Mouse (Mus musculus) testis, adult 2 months (tissue): ENCODE data around the gene Rgs11.

Experiments
- CTCF ChIP-seq: fragments of 200-500 bp; IDR thresholded peaks from 2 replicates; pipeline ENCODE4 v1.5.1; 2012; ENCODE audit warnings: low read depth, mild to moderate bottlenecking, inconsistent platforms, low read length, moderate library complexity; ENCODE audit not compliant: control insufficient read depth, insufficient read depth, insufficient replicate concordance
- POLR2A ChIP-seq: fragments of 200-500 bp; IDR thresholded peaks from 2 replicates; pipeline ENCODE4 v1.6.1; 2012; ENCODE audit warnings: low read depth, mild to moderate bottlenecking, inconsistent platforms, low read length, moderate library complexity; ENCODE audit not compliant: control insufficient read depth

DNA sequence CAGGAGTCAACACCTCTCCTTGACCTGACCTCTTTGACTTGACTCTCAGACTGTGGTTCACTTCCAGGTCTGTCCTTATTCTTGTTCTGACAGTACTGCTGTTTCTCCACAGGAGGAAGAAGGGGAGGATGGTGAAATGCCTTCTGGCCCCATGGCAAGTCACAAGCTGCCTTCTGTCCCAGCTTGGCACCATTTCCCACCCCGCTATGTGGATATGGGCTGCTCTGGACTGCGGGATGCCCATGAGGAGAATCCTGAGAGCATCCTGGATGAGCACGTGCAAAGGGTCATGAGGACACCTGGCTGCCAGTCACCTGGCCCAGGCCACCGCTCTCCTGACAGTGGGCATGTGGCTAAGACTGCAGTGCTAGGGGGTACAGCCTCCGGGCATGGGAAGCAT lies 15.2 kb upstream of the Rgs11 start:
- no peak for TF ChIP-seq CTCF
- no peak for TF ChIP-seq POLR2A
